Mouse (Mus musculus) CD4-positive helper T cell, adult 2 months (primary cell): ENCODE measurements around the gene 4930449I24Rik.
"Not testable (repeated sequence)": the region's sequence is repeated elsewhere in the genome, so short reads cannot be mapped to it uniquely, and the experiment has no call there.

ENCODE experiments used
- DNase-seq: peaks from one replicate; pipeline ENCODE4 v3.0.0-alpha.2; 2012; ENCODE audit warnings: low read depth, missing footprints, low spot score

4930449I24Rik gene

DNA sequence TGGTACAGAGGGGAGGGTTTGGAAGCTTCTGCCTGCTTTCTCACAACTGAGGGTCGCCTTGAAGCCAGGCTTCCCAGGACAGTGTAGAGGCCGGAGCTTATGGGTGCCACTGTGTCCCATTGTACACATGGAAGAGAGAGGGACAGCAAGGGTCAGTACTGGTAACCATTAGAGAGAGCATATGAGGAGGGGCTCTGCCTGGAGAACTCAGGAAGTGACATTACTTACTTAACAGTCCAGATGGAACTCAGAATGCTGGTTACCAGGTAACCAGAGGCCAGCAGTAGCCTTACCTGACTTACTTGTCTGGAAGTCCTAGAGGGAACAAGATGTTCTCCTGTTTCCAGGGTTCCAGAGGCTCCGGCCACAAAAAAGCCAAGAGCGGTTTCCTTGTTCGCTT lies at the start of gene 4930449I24Rik:
Gene 4930449I24Rik (plus strand): TSS at position 301 of the 400 bp plus-strand sequence.
- DNase-seq, result not testable (repeated sequence)

DNA sequence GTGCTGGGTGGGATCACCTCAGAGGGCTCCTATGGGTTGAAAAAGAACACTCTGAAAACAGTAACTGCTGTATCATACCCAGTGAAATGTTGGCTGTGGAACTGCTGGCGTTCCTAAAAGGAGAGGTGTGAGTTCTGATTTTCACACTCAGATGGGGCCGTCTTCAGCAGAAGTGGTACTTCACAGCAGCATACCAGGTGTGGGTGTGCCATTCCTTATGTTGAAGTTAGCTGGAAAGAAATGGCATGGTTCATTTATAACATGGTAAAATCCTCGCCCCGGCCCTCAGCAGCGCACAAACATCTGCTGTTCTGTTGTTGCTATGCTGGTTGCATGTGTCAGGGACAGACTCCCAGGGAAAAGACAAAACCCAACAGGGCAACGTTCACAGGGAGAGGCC lies 48.6 kb upstream of the 4930449I24Rik start:
- DNase-seq, result no peak

DNA sequence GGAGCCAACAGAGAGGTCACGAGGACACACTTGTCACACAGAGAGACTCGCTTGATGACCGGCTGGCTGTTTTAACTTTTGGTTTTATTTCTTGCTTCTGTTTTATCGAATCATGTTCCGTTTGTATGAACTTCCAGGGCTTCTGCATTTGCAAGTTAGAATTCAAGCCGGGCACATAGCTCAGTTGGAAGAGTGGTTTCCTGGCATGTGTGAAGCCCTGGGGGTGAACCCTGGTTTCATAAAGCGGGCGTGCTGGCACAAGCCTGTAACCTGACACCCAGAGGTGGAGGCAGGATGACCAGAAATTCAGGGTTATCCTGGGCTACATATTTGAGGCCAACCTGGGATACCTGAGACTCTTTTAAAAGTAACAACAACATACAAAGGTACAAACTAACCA lies 40.6 kb upstream of the 4930449I24Rik start:
- no peak for DNase-seq

DNA sequence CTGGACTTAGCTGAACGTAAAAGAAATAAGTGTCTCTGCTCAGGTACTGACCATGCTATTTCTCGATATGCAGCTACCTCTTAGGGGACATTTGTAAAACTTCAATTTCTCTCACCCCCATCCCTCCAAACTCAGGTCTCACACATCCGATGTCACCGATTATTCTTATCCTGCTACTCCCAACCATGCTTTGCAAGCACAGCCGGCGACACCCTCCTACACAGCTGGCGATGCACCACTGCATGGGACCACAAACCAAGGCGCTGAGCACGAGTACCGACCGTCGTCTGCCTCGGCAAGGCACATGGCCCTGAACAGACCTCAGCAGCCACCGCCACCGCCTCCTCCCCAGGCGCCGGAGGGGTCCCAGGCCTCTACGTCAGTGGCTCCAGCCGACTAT lies 35.5 kb upstream of the 4930449I24Rik start:
- no peak for DNase-seq

DNA sequence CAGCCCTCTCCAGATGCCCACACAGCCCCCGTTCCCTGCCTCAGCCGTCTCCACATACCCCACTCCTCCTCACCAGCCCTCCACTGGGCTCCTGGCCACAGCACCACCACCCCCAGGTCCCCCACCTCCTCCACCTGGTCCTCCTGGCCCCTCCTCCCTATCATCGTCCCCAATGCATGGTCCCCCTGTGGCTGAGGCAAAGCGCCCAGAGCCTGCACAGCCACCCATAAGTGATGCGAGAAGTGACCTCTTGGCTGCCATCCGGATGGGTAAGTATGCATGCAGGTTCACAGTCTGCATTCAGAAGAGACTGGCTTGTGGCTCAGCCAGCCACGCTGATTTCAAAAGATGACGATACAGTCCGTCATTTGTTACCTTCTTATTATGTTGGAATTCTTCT lies 33.9 kb upstream of the 4930449I24Rik start:
- no peak for DNase-seq

- no peak for DNase-seq
Measured at GRCm38 (mm10) chr5:146470821-146471220, 31.4 kb upstream of the 4930449I24Rik start.

GRCm38 (mm10) chr5:146471311-146471710 lies 30.9 kb upstream of the 4930449I24Rik start:
- DNase-seq, result no peak

GRCm38 (mm10) chr5:146471821-146472220 lies 30.4 kb upstream of the 4930449I24Rik start:
- no peak for DNase-seq

DNA sequence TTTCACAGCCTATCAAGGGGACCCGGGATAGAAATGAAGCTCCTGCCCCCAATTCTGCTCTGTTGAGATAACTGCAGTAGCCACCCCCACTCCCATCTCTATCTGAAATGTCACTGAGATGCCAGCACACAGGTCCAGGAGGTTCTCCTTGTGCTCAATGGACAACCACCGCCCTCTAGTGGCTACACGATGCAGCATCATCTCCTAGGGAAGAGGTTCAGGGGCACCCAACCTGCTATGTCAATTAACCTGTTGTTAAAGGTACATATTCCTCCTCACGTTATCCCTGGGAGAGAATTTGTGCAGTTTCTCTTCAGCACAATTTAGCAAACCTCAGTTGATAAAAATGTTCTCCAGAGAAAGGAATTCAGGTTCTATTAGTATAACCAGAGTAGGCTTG lies 22.6 kb upstream of the 4930449I24Rik start:
- DNase-seq, result not testable (repeated sequence)

- DNase-seq, result not testable (repeated sequence)
Measured at GRCm38 (mm10) chr5:146481665-146482064, 20.5 kb upstream of the 4930449I24Rik start, which contains the start of gene Gm6408. Gm6408 (plus strand) TSS chr5:146481965.

GRCm38 (mm10) chr5:146488959-146489358 lies 13.2 kb upstream of the 4930449I24Rik start:
- DNase-seq, result not testable (repeated sequence)

DNA sequence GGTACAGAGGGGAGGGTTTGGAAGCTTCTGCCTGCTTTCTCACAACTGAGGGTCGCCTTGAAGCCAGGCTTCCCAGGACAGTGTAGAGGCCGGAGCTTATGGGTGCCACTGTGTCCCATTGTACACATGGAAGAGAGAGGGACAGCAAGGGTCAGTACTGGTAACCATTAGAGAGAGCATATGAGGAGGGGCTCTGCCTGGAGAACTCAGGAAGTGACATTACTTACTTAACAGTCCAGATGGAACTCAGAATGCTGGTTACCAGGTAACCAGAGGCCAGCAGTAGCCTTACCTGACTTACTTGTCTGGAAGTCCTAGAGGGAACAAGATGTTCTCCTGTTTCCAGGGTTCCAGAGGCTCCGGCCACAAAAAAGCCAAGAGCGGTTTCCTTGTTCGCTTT lies 11.1 kb upstream of the 4930449I24Rik start, which contains the start of gene Gm6370:
Gene Gm6370 (plus strand): TSS at position 301 of the 400 bp plus-strand sequence.
- DNase-seq, result not testable (repeated sequence)

GRCm38 (mm10) chr5:146513823-146514222 lies 11.6 kb downstream of the 4930449I24Rik start, which contains the start of gene Gm3402:
Gm3402 (plus strand) TSS chr5:146514123.
- DNase-seq, result not testable (repeated sequence)

- DNase-seq, result not testable (repeated sequence)
Measured at GRCm38 (mm10) chr5:146525501-146525900, 23.3 kb downstream of the 4930449I24Rik start, which contains the start of gene Gm3404. Gm3404 (plus strand) TSS chr5:146525801.

DNA sequence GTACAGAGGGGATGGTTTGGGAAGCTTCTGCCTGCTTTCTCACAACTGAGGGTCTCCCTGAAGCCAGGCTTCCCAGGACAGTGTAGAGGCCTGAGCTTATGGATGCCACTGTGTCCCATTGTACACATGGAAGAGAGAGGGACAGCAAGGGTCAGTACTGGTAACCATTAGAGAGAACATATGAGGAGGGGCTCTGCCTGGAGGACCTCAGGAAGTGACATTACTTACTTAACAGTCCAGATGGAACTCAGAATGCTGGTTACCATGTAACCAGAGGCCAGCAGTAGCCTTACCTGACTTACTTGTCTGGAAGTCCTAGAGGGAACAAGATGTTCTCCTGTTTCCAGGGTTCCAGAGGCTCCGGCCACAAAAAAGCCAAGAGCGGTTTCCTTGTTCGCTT lies 35.1 kb downstream of the 4930449I24Rik start, which contains the start of gene Gm3409:
Gene Gm3409 (plus strand): TSS at position 301 of the 400 bp plus-strand sequence.
- DNase-seq, result not testable (repeated sequence)
